Mouse (Mus musculus): ENCODE data around the gene Zfp446. TPM values are rescaled to one million over a fixed set of nuclear protein-coding genes. Genes with fewer than 3 reads are reported as not detected.

Gene Zfp446
- polyA plus RNA-seq, 2 experiments = 0.93 to 2.1 TPM

- no peaks in the 10 kb centered on the region for H3K27me3 ChIP-seq (ENCODE audit: control insufficient read depth, insufficient read depth, low read length)
- ATAC-seq (ENCODE audit: insufficient read depth) = peak; percentile 65
- peak within 1 kb of the TSS; percentile 87 for H3K27ac ChIP-seq
- H3K9me3 ChIP-seq (ENCODE audit: control insufficient read depth, low read length) = no peaks in the 10 kb centered on the region
- under 1% methylated on average over 45 of the region's 45 CpGs for WGBS (ENCODE audit: insufficient replicate concordance)
- H3K36me3 ChIP-seq (replicated peaks; ENCODE audit: control insufficient read depth, insufficient read depth, low read depth) = peaks cover 51% of the 10 kb centered on the region
- peak within 1 kb of the TSS; percentile 85 for H3K4me2 ChIP-seq (ENCODE audit: low read depth)
- DNase-seq (ENCODE audit: low read depth in 3 of 3, low spot score in 3 of 3) = peak; percentile 90 to 93 (median 92)
- H3K9ac ChIP-seq (replicated peaks) = peak within 1 kb of the TSS; percentile 92
- TF ChIP-seq EP300 (IDR thresholded peaks at IDR 0.05; ENCODE audit: low read depth) (no peak), CTCF (IDR thresholded peaks at IDR 0.05; ENCODE audit: low read depth) (no peak)
- peak within 1 kb of the TSS; percentile 80 to 89 for H3K4me3 ChIP-seq (ENCODE audit: insufficient read depth in 1 of 2, low read depth in 2 of 2, low read length in 2 of 2)
- H3K4me1 ChIP-seq (replicated peaks; ENCODE audit: control insufficient read depth in 2 of 2, insufficient read depth in 2 of 2, low read length in 1 of 2) = peaks cover 17 to 28% of the 10 kb centered on the region in 2 experiments
Observed at GRCm38 (mm10) chr7:13034148-13034977, 56.7 kb downstream of the Zfp446 start, which contains the start of gene Chmp2a. TSS of gene Chmp2a (minus strand) at chr7:13034807.

Other genes with a start within 250 kb of the Zfp446 start
- gene Vmn2r56, start 242.8 kb upstream of the Zfp446 start, polyA plus RNA-seq (2012; rRNA removed) = not detected in 2 replicates
- not detected in 2 replicates for gene Vmn2r56, start 242.8 kb upstream of the Zfp446 start, polyA plus RNA-seq (2014; fragmentation: Nextera tagmentation; extraction: Ambion mirVana)
- gene Zscan18, start 174.2 kb upstream of the Zfp446 start, polyA plus RNA-seq (2012; rRNA removed) = 0.34 and 0.39 TPM in 2 replicates
- gene Zscan18, start 174.2 kb upstream of the Zfp446 start, polyA plus RNA-seq (2014; fragmentation: Nextera tagmentation; extraction: Ambion mirVana) = 0.16 and 0.37 TPM in 2 replicates
- gene Zfp329, start 159.0 kb upstream of the Zfp446 start, polyA plus RNA-seq (2012; rRNA removed) = 1.7 and 2.6 TPM in 2 replicates
- 1.4 and 1.5 TPM in 2 replicates for gene Zfp329, start 159.0 kb upstream of the Zfp446 start, polyA plus RNA-seq (2014; fragmentation: Nextera tagmentation; extraction: Ambion mirVana)
- 2.7 and 4.4 TPM in 2 replicates for gene Zfp110, start 143.1 kb upstream of the Zfp446 start, polyA plus RNA-seq (2012; rRNA removed)
- gene Zfp110, start 143.1 kb upstream of the Zfp446 start, polyA plus RNA-seq (2014; fragmentation: Nextera tagmentation; extraction: Ambion mirVana) = 8.5 and 12.0 TPM in 2 replicates
- 0.49 and 0.54 TPM in 2 replicates for gene Zfp128, start 96.7 kb upstream of the Zfp446 start, polyA plus RNA-seq (2012; rRNA removed)
- 0.39 and 1.0 TPM in 2 replicates for gene Zfp128, start 96.7 kb upstream of the Zfp446 start, polyA plus RNA-seq (2014; fragmentation: Nextera tagmentation; extraction: Ambion mirVana)
- gene Zscan22, start 80.0 kb upstream of the Zfp446 start, polyA plus RNA-seq (2012; rRNA removed) = 3.8 and 3.9 TPM in 2 replicates
- gene Zscan22, start 80.0 kb upstream of the Zfp446 start, polyA plus RNA-seq (2014; fragmentation: Nextera tagmentation; extraction: Ambion mirVana) = 3.9 and 5.1 TPM in 2 replicates
- 1,715 and 1,748 TPM in 2 replicates for gene Rps5, start 55.6 kb upstream of the Zfp446 start, polyA plus RNA-seq (2012; rRNA removed)
- 863 and 876 TPM in 2 replicates for gene Rps5, start 55.6 kb upstream of the Zfp446 start, polyA plus RNA-seq (2014; fragmentation: Nextera tagmentation; extraction: Ambion mirVana)
- gene Rnf225, start 50.4 kb upstream of the Zfp446 start, polyA plus RNA-seq (2012; rRNA removed) = 0.55 TPM in 2 replicates
- gene Rnf225, start 50.4 kb upstream of the Zfp446 start, polyA plus RNA-seq (2014; fragmentation: Nextera tagmentation; extraction: Ambion mirVana) = 0.09 and 0.15 TPM in 2 replicates
- gene Zfp324, start 12.0 kb upstream of the Zfp446 start, polyA plus RNA-seq (2012; rRNA removed) = 1.7 and 1.8 TPM in 2 replicates
- 2.0 and 2.4 TPM in 2 replicates for gene Zfp324, start 12.0 kb upstream of the Zfp446 start, polyA plus RNA-seq (2014; fragmentation: Nextera tagmentation; extraction: Ambion mirVana)
- gene Slc27a5, start 20.3 kb downstream of the Zfp446 start, polyA plus RNA-seq (2012; rRNA removed) = 4.9 and 7.7 TPM in 2 replicates
- 10.1 and 10.7 TPM in 2 replicates for gene Slc27a5, start 20.3 kb downstream of the Zfp446 start, polyA plus RNA-seq (2014; fragmentation: Nextera tagmentation; extraction: Ambion mirVana)
- 119 and 138 TPM in 2 replicates for gene Trim28, start 21.3 kb downstream of the Zfp446 start, polyA plus RNA-seq (2012; rRNA removed)
- gene Trim28, start 21.3 kb downstream of the Zfp446 start, polyA plus RNA-seq (2014; fragmentation: Nextera tagmentation; extraction: Ambion mirVana) = 93.4 and 111 TPM in 2 replicates
- gene Zbtb45, start 32.2 kb downstream of the Zfp446 start, polyA plus RNA-seq (2012; rRNA removed) = 9.8 and 10.9 TPM in 2 replicates
- gene Zbtb45, start 32.2 kb downstream of the Zfp446 start, polyA plus RNA-seq (2014; fragmentation: Nextera tagmentation; extraction: Ambion mirVana) = 10.5 and 13.4 TPM in 2 replicates
- gene Chmp2a, start 57.0 kb downstream of the Zfp446 start, polyA plus RNA-seq (2012; rRNA removed) = 42.5 and 92.3 TPM in 2 replicates
- 133 and 136 TPM in 2 replicates for gene Chmp2a, start 57.0 kb downstream of the Zfp446 start, polyA plus RNA-seq (2014; fragmentation: Nextera tagmentation; extraction: Ambion mirVana)
- gene Ube2m, start 60.4 kb downstream of the Zfp446 start, polyA plus RNA-seq (2012; rRNA removed) = 89.9 and 100 TPM in 2 replicates
- 80.7 and 92.2 TPM in 2 replicates for gene Ube2m, start 60.4 kb downstream of the Zfp446 start, polyA plus RNA-seq (2014; fragmentation: Nextera tagmentation; extraction: Ambion mirVana)
- 0.54 and 0.80 TPM in 2 replicates for gene Mzf1, start 76.9 kb downstream of the Zfp446 start, polyA plus RNA-seq (2012; rRNA removed)
- 0.14 and 0.27 TPM in 2 replicates for gene Mzf1, start 76.9 kb downstream of the Zfp446 start, polyA plus RNA-seq (2014; fragmentation: Nextera tagmentation; extraction: Ambion mirVana)
- gene Vmn1r85, start 117.3 kb downstream of the Zfp446 start, polyA plus RNA-seq (2012; rRNA removed) = not detected in 2 replicates
- gene Vmn1r85, start 117.3 kb downstream of the Zfp446 start, polyA plus RNA-seq (2014; fragmentation: Nextera tagmentation; extraction: Ambion mirVana) = not detected in 2 replicates
- gene Vmn1r86, start 142.1 kb downstream of the Zfp446 start, polyA plus RNA-seq (2012; rRNA removed) = not detected in 2 replicates
- not detected in 2 replicates for gene Vmn1r86, start 142.1 kb downstream of the Zfp446 start, polyA plus RNA-seq (2014; fragmentation: Nextera tagmentation; extraction: Ambion mirVana)
- not detected in 2 replicates for gene Vmn1r87, start 162.3 kb downstream of the Zfp446 start, polyA plus RNA-seq (2012; rRNA removed)
- gene Vmn1r87, start 162.3 kb downstream of the Zfp446 start, polyA plus RNA-seq (2014; fragmentation: Nextera tagmentation; extraction: Ambion mirVana) = not detected in 2 replicates
- not detected in 2 replicates for gene Vmn1r88, start 181.7 kb downstream of the Zfp446 start, polyA plus RNA-seq (2012; rRNA removed)
- gene Vmn1r88, start 181.7 kb downstream of the Zfp446 start, polyA plus RNA-seq (2014; fragmentation: Nextera tagmentation; extraction: Ambion mirVana) = 0.03 TPM in 1 of 2 replicates, not detected in the other
- gene Vmn1r89, start 235.2 kb downstream of the Zfp446 start, polyA plus RNA-seq (2012; rRNA removed) = not detected in 2 replicates
- gene Vmn1r89, start 235.2 kb downstream of the Zfp446 start, polyA plus RNA-seq (2014; fragmentation: Nextera tagmentation; extraction: Ambion mirVana) = not detected in 2 replicates

Measured in liver, embryonic 14.5 days (tissue).